Mouse (Mus musculus): ENCODE data around the gene Gm28891. TPM values are rescaled to one million over a fixed set of nuclear protein-coding genes. Genes with fewer than 3 reads are reported as not detected.
"Not testable (repeated sequence)": the region's sequence is repeated elsewhere in the genome, so short reads cannot be mapped to it uniquely, and the experiment has no call there.

Gm28891 gene
- polyA plus RNA-seq (2012; rRNA removed), result not detected in 2 replicates

- not testable (repeated sequence) for H3K27ac ChIP-seq (ENCODE audit: insufficient read depth, low read length); H3K4me1 ChIP-seq (ENCODE audit: control insufficient read depth, insufficient read depth, low read length); H3K4me3 ChIP-seq (replicated peaks; ENCODE audit: insufficient read depth, low read depth, low read length); DNase-seq; H3K27me3 ChIP-seq (ENCODE audit: control insufficient read depth, insufficient read depth, low read length)
- 97% methylated on average over 3 of the region's 8 CpGs for WGBS
Observed at GRCm38 (mm10) chrY:60240902-60241301, at the start of gene Gm28891. TSS of gene Gm28891 (plus strand) at chrY:60241202.

Data from cerebellum, adult 2 months (tissue).